Mouse (Mus musculus): Measurements from ENCODE around the gene Amd1. TPM values are rescaled to one million over a fixed set of nuclear protein-coding genes. Genes with fewer than 3 reads are reported as not detected.

Gene Amd1
- polyA plus RNA-seq, 1 experiment from 2014 or later = 25.5 TPM

DNA sequence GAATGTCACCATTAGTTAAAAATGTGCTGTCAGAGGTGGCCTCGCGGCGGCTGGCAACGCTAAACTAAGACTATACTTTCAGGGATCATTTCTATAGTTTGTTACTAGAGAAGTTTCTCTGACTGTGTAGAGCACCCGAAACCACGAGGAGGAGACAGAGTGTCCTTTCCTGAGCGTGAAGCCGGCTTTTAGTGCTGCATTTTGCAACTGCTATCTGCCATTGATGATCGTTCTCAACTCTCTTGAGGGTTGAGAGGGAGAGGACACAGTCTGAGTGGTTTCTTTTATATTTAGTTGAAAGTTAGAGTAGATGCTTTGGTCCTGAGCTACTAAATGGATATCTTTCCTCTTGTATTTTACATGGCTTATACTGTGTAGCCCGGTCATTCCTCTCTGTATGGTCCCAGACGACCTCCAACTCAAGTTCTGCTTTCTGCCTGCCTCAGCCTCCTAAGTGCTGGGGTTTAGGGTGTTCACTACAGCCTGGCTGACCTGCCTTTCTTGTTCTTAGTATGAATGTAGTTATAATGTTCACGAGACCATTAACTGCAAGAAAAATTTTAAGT, 43.5 kb downstream of the Amd1 start:
- H3K9ac ChIP-seq (replicated peaks; ENCODE audit: low read depth) = peak overlapping the region; percentile 50
- ATAC-seq = peak; percentile 68
- TF ChIP-seq EP300 (IDR thresholded peaks at IDR 0.05) (0 out of 2 replicates have a peak, but pooled peaks have one; percentile 7), CTCF (IDR thresholded peaks at IDR 0.05) (peak; percentile 72)
- peak overlapping the region; percentile 91 for H3K27ac ChIP-seq (ENCODE audit: low read length)
- peaks cover 3% of the 10 kb centered on the region; the same call in 1 of the 2 replicates for H3K36me3 ChIP-seq (ENCODE audit: insufficient read depth, low read length)
- H3K9me3 ChIP-seq (ENCODE audit: low read length) = no peaks in the 10 kb centered on the region
- peak overlapping the region; percentile 77 for H3K4me2 ChIP-seq (replicated peaks; ENCODE audit: low read depth, low read length)
- peak overlapping the region; percentile 61 for H3K4me3 ChIP-seq (ENCODE audit: low read depth, low read length)
- H3K4me1 ChIP-seq (ENCODE audit: insufficient read depth, low read depth, low read length) = no peaks in the 10 kb centered on the region; the same call in 1 of the 2 replicates
- no peaks in the 10 kb centered on the region for H3K27me3 ChIP-seq (replicated peaks; ENCODE audit: insufficient read depth, low read length)
- peak; percentile 94 for DNase-seq (ENCODE audit: low spot score)
- under 1% methylated on average over 12 of the region's 12 CpGs for WGBS

DNA sequence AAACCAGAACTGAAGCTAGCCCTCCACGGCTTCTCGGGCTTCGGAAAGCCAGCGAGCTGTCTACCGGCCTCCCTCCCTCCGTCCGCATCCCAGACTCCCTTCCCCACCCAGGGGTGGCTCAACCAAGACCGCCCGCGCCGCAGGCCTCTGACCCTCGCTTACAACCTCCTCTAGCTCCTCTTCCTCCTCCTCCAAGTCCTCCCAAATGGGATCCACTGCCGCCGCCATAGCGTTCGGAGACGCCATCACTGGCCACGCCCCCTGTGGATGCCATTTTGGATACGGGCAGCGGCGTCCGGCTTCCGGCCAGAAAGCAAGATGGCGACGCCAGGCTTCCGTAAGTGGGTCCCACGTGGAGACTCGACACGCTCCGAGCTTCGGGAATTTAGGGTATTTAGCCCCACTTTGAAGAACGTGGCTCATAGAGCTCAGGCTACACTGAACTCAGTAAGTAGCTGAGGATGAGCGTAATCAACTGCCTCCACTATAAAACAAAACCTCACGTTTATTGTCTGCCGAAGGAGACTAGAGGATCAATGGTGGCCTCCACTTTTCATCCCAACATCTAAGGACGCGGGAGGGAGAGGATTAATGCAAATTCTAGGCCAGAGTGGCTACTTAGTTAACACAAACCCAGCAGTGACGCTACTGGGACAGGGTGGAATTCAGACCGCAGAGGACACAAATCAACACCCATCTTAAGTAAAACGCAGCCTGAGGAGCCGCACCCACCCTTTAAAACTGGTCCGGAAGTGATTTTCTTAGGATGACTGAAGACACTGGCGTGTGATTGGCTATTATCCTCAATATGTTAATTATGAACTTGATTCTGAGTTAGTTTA, 44.4 kb downstream of the Amd1 start, which contains the start of gene Gtf3c6:
Gene Gtf3c6 (minus strand): TSS at position 695 of the 842 bp plus-strand sequence.
- Histone ChIP-seq H3K4me3 (ENCODE audit: low read depth, low read length) (peak within 1 kb of the TSS; percentile 61), H3K4me1 (ENCODE audit: insufficient read depth, low read depth, low read length) (no peaks in the 10 kb centered on the region; the same call in 1 of the 2 replicates), H3K27ac (ENCODE audit: low read length) (peak within 1 kb of the TSS; percentile 91), H3K36me3 (ENCODE audit: insufficient read depth, low read length) (peaks cover 3% of the 10 kb centered on the region; the same call in 1 of the 2 replicates), H3K4me2 (replicated peaks; ENCODE audit: low read depth, low read length) (peak within 1 kb of the TSS; percentile 77), H3K27me3 (replicated peaks; ENCODE audit: insufficient read depth, low read length) (no peaks in the 10 kb centered on the region), H3K9ac (replicated peaks; ENCODE audit: low read depth) (peak within 1 kb of the TSS; percentile 50), H3K9me3 (ENCODE audit: low read length) (no peaks in the 10 kb centered on the region)
- no peak for TF ChIP-seq CTCF (IDR thresholded peaks at IDR 0.05)
- 0 out of 2 replicates have a peak, but pooled peaks have one; percentile 27 for TF ChIP-seq EP300 (IDR thresholded peaks at IDR 0.05)
- DNase-seq (ENCODE audit: low spot score) (peak; percentile 97), ATAC-seq (peak; percentile 81)
- under 1% methylated on average over 43 of the region's 43 CpGs for WGBS

GRCm38 (mm10) chr10:40256716-40257115, 45.3 kb downstream of the Amd1 start:
- Histone ChIP-seq H3K27me3 (replicated peaks; ENCODE audit: insufficient read depth, low read length) (no peaks in the 10 kb centered on the region), H3K9me3 (ENCODE audit: low read length) (no peaks in the 10 kb centered on the region), H3K27ac (ENCODE audit: low read length) (peak overlapping the region; percentile 91; the same call in 1 of the 2 replicates), H3K9ac (replicated peaks; ENCODE audit: low read depth) (peak overlapping the region; percentile 50), H3K4me1 (ENCODE audit: insufficient read depth, low read depth, low read length) (no peaks in the 10 kb centered on the region; the same call in 1 of the 2 replicates), H3K4me3 (ENCODE audit: low read depth, low read length) (peak overlapping the region; percentile 61), H3K36me3 (ENCODE audit: insufficient read depth, low read length) (peaks cover 3% of the 10 kb centered on the region; the same call in 1 of the 2 replicates), H3K4me2 (replicated peaks; ENCODE audit: low read depth, low read length) (peak overlapping the region; percentile 77)
- 1% methylated on average over 5 of the region's 5 CpGs for WGBS
- TF ChIP-seq EP300 (IDR thresholded peaks at IDR 0.05) (no peak), CTCF (IDR thresholded peaks at IDR 0.05) (no peak)
- ATAC-seq = peak; percentile 69
- DNase-seq (ENCODE audit: low spot score) = peak; percentile 88

- TF ChIP-seq EP300 (IDR thresholded peaks at IDR 0.05) = no peak
- TF ChIP-seq CTCF (IDR thresholded peaks at IDR 0.05) = no peak
- no peak overlapping the region for H3K4me2 ChIP-seq (replicated peaks; ENCODE audit: low read depth, low read length)
- no peak overlapping the region for H3K4me3 ChIP-seq (ENCODE audit: low read depth, low read length)
- H3K27ac ChIP-seq (ENCODE audit: low read length) = no peak overlapping the region
- WGBS = 49% methylated on average over 6 of the region's 6 CpGs
- H3K36me3 ChIP-seq (ENCODE audit: insufficient read depth, low read length) = peaks cover 8% of the 10 kb centered on the region; the same call in 1 of the 2 replicates
- no peaks in the 10 kb centered on the region for H3K27me3 ChIP-seq (replicated peaks; ENCODE audit: insufficient read depth, low read length)
- H3K4me1 ChIP-seq (ENCODE audit: insufficient read depth, low read depth, low read length) = peaks cover 4% of the 10 kb centered on the region; the same call in 1 of the 2 replicates
- ATAC-seq (no peak), DNase-seq (ENCODE audit: low spot score) (no peak)
- no peak overlapping the region for H3K9ac ChIP-seq (replicated peaks; ENCODE audit: low read depth)
- no peaks in the 10 kb centered on the region for H3K9me3 ChIP-seq (ENCODE audit: low read length)
Measured at GRCm38 (mm10) chr10:40250969-40251368, 51.0 kb downstream of the Amd1 start.

GRCm38 (mm10) chr10:40249625-40250024, 52.4 kb downstream of the Amd1 start:
- ATAC-seq = no peak
- WGBS = 89% methylated on average over 9 of the region's 9 CpGs
- Histone ChIP-seq H3K4me3 (ENCODE audit: low read depth, low read length) (no peak overlapping the region), H3K4me2 (replicated peaks; ENCODE audit: low read depth, low read length) (no peak overlapping the region), H3K27me3 (replicated peaks; ENCODE audit: insufficient read depth, low read length) (no peaks in the 10 kb centered on the region), H3K9ac (replicated peaks; ENCODE audit: low read depth) (no peak overlapping the region), H3K27ac (ENCODE audit: low read length) (no peak overlapping the region), H3K36me3 (ENCODE audit: insufficient read depth, low read length) (peaks cover 8% of the 10 kb centered on the region; the same call in 1 of the 2 replicates), H3K4me1 (ENCODE audit: insufficient read depth, low read depth, low read length) (peaks cover 4% of the 10 kb centered on the region; the same call in 1 of the 2 replicates), H3K9me3 (ENCODE audit: low read length) (no peaks in the 10 kb centered on the region)
- TF ChIP-seq EP300 (IDR thresholded peaks at IDR 0.05) (no peak), CTCF (IDR thresholded peaks at IDR 0.05) (peak; percentile 36)
- peak; percentile 15 for DNase-seq (ENCODE audit: low spot score)
